Mouse (Mus musculus) thymus, adult 2 months (tissue): Measurements from ENCODE around the gene Art3.

Experiments
- CTCF ChIP-seq: fragments of 200-500 bp; IDR thresholded peaks from 2 replicates; pipeline ENCODE4 v1.5.1; 2012; ENCODE audit warnings: mild to moderate bottlenecking, control low read depth, low read length, moderate library complexity, borderline replicate concordance; ENCODE audit not compliant: control insufficient read depth, poor library complexity, insufficient read depth; ENCODE audit errors: extremely low read depth
- POLR2A ChIP-seq: fragments of 200-500 bp; IDR thresholded peaks from 2 replicates; pipeline ENCODE4 v1.6.1; 2012; ENCODE audit warnings: mild to moderate bottlenecking, low read length, control low read depth, moderate library complexity; ENCODE audit not compliant: control insufficient read depth, poor library complexity, insufficient read depth; ENCODE audit errors: extremely low read depth

DNA sequence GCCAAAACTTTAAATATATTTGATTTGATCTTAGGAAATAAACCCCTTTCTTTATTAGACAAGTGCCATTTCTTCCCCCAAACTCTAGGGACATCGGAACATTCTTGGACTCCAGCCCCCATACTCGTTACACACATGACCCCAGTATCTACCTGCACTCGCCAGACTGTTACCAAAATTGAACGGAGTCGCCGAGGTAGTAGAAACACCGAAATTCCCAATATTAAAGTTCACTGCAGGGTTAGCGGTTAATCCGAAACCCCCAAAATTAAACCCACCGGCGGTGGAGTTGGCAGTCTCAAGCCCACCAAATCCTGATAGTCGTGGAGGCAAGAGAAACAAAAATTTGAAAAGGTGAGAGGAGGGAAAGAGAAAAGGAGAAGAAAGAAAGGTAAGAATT lies 102.4 kb downstream of the Art3 start:
- TF ChIP-seq CTCF (no peak), POLR2A (no peak)
